Mouse (Mus musculus): ENCODE measurements around the gene Psd4. TPM values are rescaled to one million over a fixed set of nuclear protein-coding genes. Genes with fewer than 3 reads are reported as not detected.

The Psd4 gene
- polyA plus RNA-seq, 2 experiments = 5.0 to 7.5 TPM

GRCm38 (mm10) chr2:24455057-24455855, 87.9 kb downstream of the Psd4 start:
- 40% methylated on average over 6 of the region's 6 CpGs for WGBS (ENCODE audit: insufficient replicate concordance)
- Histone ChIP-seq H3K36me3 (replicated peaks; ENCODE audit: control insufficient read depth, insufficient read depth, low read depth) (no peaks in the 10 kb centered on the region), H3K27me3 (ENCODE audit: control insufficient read depth, insufficient read depth, low read length) (no peaks in the 10 kb centered on the region), H3K4me3 (ENCODE audit: insufficient read depth in 1 of 2, low read depth in 2 of 2, low read length in 2 of 2) (no peak overlapping the region), H3K9ac (replicated peaks) (no peak overlapping the region), H3K4me2 (ENCODE audit: low read depth) (no peak overlapping the region), H3K9me3 (ENCODE audit: control insufficient read depth, low read length) (no peaks in the 10 kb centered on the region), H3K4me1 (replicated peaks; ENCODE audit: control insufficient read depth in 2 of 2, insufficient read depth in 2 of 2, low read length in 1 of 2) (peaks cover 0 to 2% of the 10 kb centered on the region in 2 experiments; a peak in 1 of 4 replicates), H3K27ac (no peak overlapping the region)
- DNase-seq (ENCODE audit: low read depth in 3 of 3, low spot score in 3 of 3) = no peak
- no peak for ATAC-seq (ENCODE audit: insufficient read depth)
- TF ChIP-seq EP300 (IDR thresholded peaks at IDR 0.05; ENCODE audit: low read depth) (no peak), CTCF (IDR thresholded peaks at IDR 0.05; ENCODE audit: low read depth) (no peak)

GRCm38 (mm10) chr2:24456841-24457240, 89.5 kb downstream of the Psd4 start:
- WGBS (ENCODE audit: insufficient replicate concordance) = 60% methylated on average over 4 of the region's 4 CpGs
- H3K27ac ChIP-seq = no peak overlapping the region
- H3K4me3 ChIP-seq (ENCODE audit: insufficient read depth in 1 of 2, low read depth in 2 of 2, low read length in 2 of 2) = no peak overlapping the region
- no peak overlapping the region for H3K4me2 ChIP-seq (ENCODE audit: low read depth)
- ATAC-seq (ENCODE audit: insufficient read depth) (no peak), DNase-seq (ENCODE audit: low read depth in 3 of 3, low spot score in 3 of 3) (no peak)
- no peak overlapping the region for H3K9ac ChIP-seq (replicated peaks)
- TF ChIP-seq EP300 (IDR thresholded peaks at IDR 0.05; ENCODE audit: low read depth) (no peak), CTCF (IDR thresholded peaks at IDR 0.05; ENCODE audit: low read depth) (no peak)
- no peaks in the 10 kb centered on the region for H3K9me3 ChIP-seq (ENCODE audit: control insufficient read depth, low read length)
- peaks cover 0 to 6% of the 10 kb centered on the region in 2 experiments; a peak in 1 of 4 replicates for H3K4me1 ChIP-seq (replicated peaks; ENCODE audit: control insufficient read depth in 2 of 2, insufficient read depth in 2 of 2, low read length in 1 of 2)
- no peaks in the 10 kb centered on the region for H3K36me3 ChIP-seq (replicated peaks; ENCODE audit: control insufficient read depth, insufficient read depth, low read depth)
- no peaks in the 10 kb centered on the region for H3K27me3 ChIP-seq (ENCODE audit: control insufficient read depth, insufficient read depth, low read length)

GRCm38 (mm10) chr2:24460112-24460807, 92.9 kb downstream of the Psd4 start:
- Histone ChIP-seq H3K36me3 (replicated peaks; ENCODE audit: control insufficient read depth, insufficient read depth, low read depth) (no peaks in the 10 kb centered on the region), H3K9me3 (ENCODE audit: control insufficient read depth, low read length) (no peaks in the 10 kb centered on the region), H3K27ac (no peak overlapping the region), H3K27me3 (ENCODE audit: control insufficient read depth, insufficient read depth, low read length) (no peaks in the 10 kb centered on the region), H3K4me2 (ENCODE audit: low read depth) (no peak overlapping the region), H3K9ac (replicated peaks) (no peak overlapping the region), H3K4me3 (ENCODE audit: insufficient read depth in 1 of 2, low read depth in 2 of 2, low read length in 2 of 2) (no peak overlapping the region), H3K4me1 (replicated peaks; ENCODE audit: control insufficient read depth in 2 of 2, insufficient read depth in 2 of 2, low read length in 1 of 2) (peaks cover 0 to 6% of the 10 kb centered on the region in 2 experiments; a peak in 1 of 4 replicates)
- TF ChIP-seq CTCF (IDR thresholded peaks at IDR 0.05; ENCODE audit: low read depth) (no peak), EP300 (IDR thresholded peaks at IDR 0.05; ENCODE audit: low read depth) (no peak)
- no peak for ATAC-seq (ENCODE audit: insufficient read depth)
- WGBS (ENCODE audit: insufficient replicate concordance) = 26% methylated on average over 9 of the region's 9 CpGs
- no peak for DNase-seq (ENCODE audit: low read depth in 3 of 3, low spot score in 3 of 3)

GRCm38 (mm10) chr2:24460808-24461127, 93.4 kb downstream of the Psd4 start:
- 15% methylated on average over 2 of the region's 2 CpGs for WGBS (ENCODE audit: insufficient replicate concordance)
- Histone ChIP-seq H3K27ac (no peak overlapping the region), H3K9ac (replicated peaks) (no peak overlapping the region), H3K36me3 (replicated peaks; ENCODE audit: control insufficient read depth, insufficient read depth, low read depth) (no peaks in the 10 kb centered on the region), H3K4me3 (ENCODE audit: insufficient read depth in 1 of 2, low read depth in 2 of 2, low read length in 2 of 2) (no peak overlapping the region), H3K27me3 (ENCODE audit: control insufficient read depth, insufficient read depth, low read length) (no peaks in the 10 kb centered on the region), H3K9me3 (ENCODE audit: control insufficient read depth, low read length) (no peaks in the 10 kb centered on the region), H3K4me1 (replicated peaks; ENCODE audit: control insufficient read depth in 2 of 2, insufficient read depth in 2 of 2, low read length in 1 of 2) (peaks cover 0 to 6% of the 10 kb centered on the region in 2 experiments; a peak in 1 of 4 replicates), H3K4me2 (ENCODE audit: low read depth) (no peak overlapping the region)
- TF ChIP-seq CTCF (IDR thresholded peaks at IDR 0.05; ENCODE audit: low read depth) (no peak), EP300 (IDR thresholded peaks at IDR 0.05; ENCODE audit: low read depth) (no peak)
- DNase-seq (ENCODE audit: low read depth in 3 of 3, low spot score in 3 of 3) = peak; percentile 2 to 6 (median 3)
- ATAC-seq (ENCODE audit: insufficient read depth) = no peak

Other genes starting within 250 kb of the Psd4 start
- gene Il1f8, start 214.4 kb upstream of the Psd4 start, polyA plus RNA-seq (2012; rRNA removed) = not detected in 2 replicates
- not detected in 2 replicates for gene Il1f8, start 214.4 kb upstream of the Psd4 start, polyA plus RNA-seq (2014; fragmentation: Nextera tagmentation; extraction: Ambion mirVana)
- gene Il1f9, start 181.1 kb upstream of the Psd4 start, polyA plus RNA-seq (2012; rRNA removed) = 0.08 and 0.12 TPM in 2 replicates
- gene Il1f9, start 181.1 kb upstream of the Psd4 start, polyA plus RNA-seq (2014; fragmentation: Nextera tagmentation; extraction: Ambion mirVana) = 0.08 and 0.11 TPM in 2 replicates
- gene Il1f6, start 152.2 kb upstream of the Psd4 start, polyA plus RNA-seq (2012; rRNA removed) = not detected in 2 replicates
- gene Il1f6, start 152.2 kb upstream of the Psd4 start, polyA plus RNA-seq (2014; fragmentation: Nextera tagmentation; extraction: Ambion mirVana) = not detected in 2 replicates
- gene Il1f5, start 90.6 kb upstream of the Psd4 start, polyA plus RNA-seq (2012; rRNA removed) = not detected in 2 replicates
- gene Il1f5, start 90.6 kb upstream of the Psd4 start, polyA plus RNA-seq (2014; fragmentation: Nextera tagmentation; extraction: Ambion mirVana) = not detected in 2 replicates
- gene Il1f10, start 76.4 kb upstream of the Psd4 start, polyA plus RNA-seq (2012; rRNA removed) = not detected in 2 replicates
- gene Il1f10, start 76.4 kb upstream of the Psd4 start, polyA plus RNA-seq (2014; fragmentation: Nextera tagmentation; extraction: Ambion mirVana) = not detected in 2 replicates
- 3.7 and 4.8 TPM in 2 replicates for gene Il1rn, start 30.7 kb upstream of the Psd4 start, polyA plus RNA-seq (2012; rRNA removed)
- gene Il1rn, start 30.7 kb upstream of the Psd4 start, polyA plus RNA-seq (2014; fragmentation: Nextera tagmentation; extraction: Ambion mirVana) = 6.3 and 6.4 TPM in 2 replicates
- gene Pax8, start 108.0 kb downstream of the Psd4 start, polyA plus RNA-seq (2012; rRNA removed) = 0.03 TPM in 2 replicates
- gene Pax8, start 108.0 kb downstream of the Psd4 start, polyA plus RNA-seq (2014; fragmentation: Nextera tagmentation; extraction: Ambion mirVana) = not detected in 2 replicates